Comparison of ENCODE assay signal across 13 mouse cellular contexts in genomic region chr5:131645341-131646191, GRCm38 (mm10).
A peak's percentile ranks its signal among the peaks of the same experiment; 100 is the strongest.
DNase-seq lines count a peak whose midpoint lies in the region; ATAC-seq and TF ChIP-seq lines count a peak whose summit lies in the region.
"Had no signal": no experiment of that assay in that cellular context is flagged by ENCODE, and none has a peak within 500 bp of the region (broad histone marks: within the 10 kb centered on the region; RNA-seq: fewer than 3 reads in every experiment).

No protein-coding gene starts in this region.

- H3K27ac ChIP-seq in embryonic facial prominence, embryonic 10.5 days (replicated peaks): no peak overlapping the region
- H3K27ac ChIP-seq in hindbrain, embryonic 12.5 days: peak overlapping the region; percentile 62
- no peak overlapping the region for H3K27ac ChIP-seq in midbrain, postnatal 0 days (ENCODE audit: low read depth, low read length)
- H3K27ac ChIP-seq in heart, embryonic 11.5 days (ENCODE audit: low read depth, low read length): no peak overlapping the region
- H3K27ac ChIP-seq: limb, embryonic 10.5 days; stomach, embryonic 15.5 days had no signal

- H3K36me3 ChIP-seq in embryonic facial prominence, embryonic 10.5 days (replicated peaks): no peaks in the 10 kb centered on the region
- H3K36me3 ChIP-seq in hindbrain, embryonic 12.5 days: no peaks in the 10 kb centered on the region
- H3K36me3 ChIP-seq in midbrain, postnatal 0 days (ENCODE audit: insufficient read depth, low read length): no peaks in the 10 kb centered on the region
- no peaks in the 10 kb centered on the region for H3K36me3 ChIP-seq in heart, embryonic 11.5 days (ENCODE audit: control insufficient read depth, insufficient read depth, low read length)
- H3K36me3 ChIP-seq: limb, embryonic 10.5 days; stomach, embryonic 15.5 days had no signal

- H3K4me3 ChIP-seq in embryonic facial prominence, embryonic 10.5 days: no peak overlapping the region
- no peak overlapping the region for H3K4me3 ChIP-seq in hindbrain, embryonic 12.5 days
- H3K4me3 ChIP-seq in midbrain, postnatal 0 days (ENCODE audit: low read depth, low read length): no peak overlapping the region
- H3K4me3 ChIP-seq in heart, embryonic 11.5 days (ENCODE audit: low read depth, low read length): no peak overlapping the region
- H3K4me3 ChIP-seq: limb, embryonic 10.5 days; stomach, embryonic 15.5 days had no signal

- peak; percentile 26 to 60 for DNase-seq in cerebellum, postnatal 4 days (ENCODE audit: low spot score in 2 of 2)
- no peak for DNase-seq in cerebellum, postnatal 36 days
- DNase-seq in embryonic facial prominence, embryonic 10.5 days (ENCODE audit: low spot score): peak; percentile 57
- peak; percentile 88 for DNase-seq in midbrain, postnatal 0 days (ENCODE audit: low spot score)
- DNase-seq in adrenal gland, adult 8-10 months: no peak
- DNase-seq in gastrocnemius, postnatal 10 days: no peak
- DNase-seq: cerebellum, postnatal 25 days; kidney, postnatal 25 days; lung, adult 2 months had no signal

- H3K9me3 ChIP-seq in embryonic facial prominence, embryonic 10.5 days: no peaks in the 10 kb centered on the region
- H3K9me3 ChIP-seq in hindbrain, embryonic 12.5 days (replicated peaks): no peaks in the 10 kb centered on the region
- no peaks in the 10 kb centered on the region for H3K9me3 ChIP-seq in midbrain, postnatal 0 days (ENCODE audit: low read length)
- no peaks in the 10 kb centered on the region for H3K9me3 ChIP-seq in heart, embryonic 11.5 days (replicated peaks; ENCODE audit: control insufficient read depth, low read length)
- H3K9me3 ChIP-seq: limb, embryonic 10.5 days; stomach, embryonic 15.5 days had no signal

- peaks cover 76% of the 10 kb centered on the region for H3K4me1 ChIP-seq in embryonic facial prominence, embryonic 10.5 days
- peaks cover 81% of the 10 kb centered on the region for H3K4me1 ChIP-seq in hindbrain, embryonic 12.5 days
- H3K4me1 ChIP-seq in midbrain, postnatal 0 days (ENCODE audit: insufficient read depth, low read length): peaks cover 9% of the 10 kb centered on the region
- peaks cover 27% of the 10 kb centered on the region for H3K4me1 ChIP-seq in heart, embryonic 11.5 days (ENCODE audit: control insufficient read depth, insufficient read depth, low read length)
- H3K4me1 ChIP-seq: stomach, embryonic 15.5 days had no signal

- H3K27me3 ChIP-seq in embryonic facial prominence, embryonic 10.5 days (replicated peaks; ENCODE audit: low read depth, poor library complexity, severe bottlenecking): peaks cover 82% of the 10 kb centered on the region
- peaks cover 25% of the 10 kb centered on the region; the same call in 1 of the 2 replicates for H3K27me3 ChIP-seq in hindbrain, embryonic 12.5 days
- H3K27me3 ChIP-seq in midbrain, postnatal 0 days (ENCODE audit: insufficient read depth, low read length): no peaks in the 10 kb centered on the region
- H3K27me3 ChIP-seq in heart, embryonic 11.5 days (ENCODE audit: control insufficient read depth, insufficient read depth, low read length): no peaks in the 10 kb centered on the region
- H3K27me3 ChIP-seq: stomach, embryonic 15.5 days had no signal

- WGBS in embryonic facial prominence, embryonic 10.5 days: 20% methylated on average over 18 of the region's 18 CpGs
- WGBS in hindbrain, embryonic 12.5 days: 18% methylated on average over 18 of the region's 18 CpGs
- 25% methylated on average over 18 of the region's 18 CpGs for WGBS in midbrain, postnatal 0 days
- WGBS in heart, embryonic 11.5 days (ENCODE audit: insufficient replicate concordance): 79% methylated on average over 18 of the region's 18 CpGs

- no peak overlapping the region for H3K4me2 ChIP-seq in hindbrain, embryonic 12.5 days (replicated peaks)
- no peak overlapping the region for H3K4me2 ChIP-seq in midbrain, postnatal 0 days (ENCODE audit: low read depth, low read length, poor library complexity, severe bottlenecking)
- H3K4me2 ChIP-seq in heart, embryonic 11.5 days: no peak overlapping the region
- H3K4me2 ChIP-seq: stomach, embryonic 15.5 days had no signal

- no peak overlapping the region for H3K9ac ChIP-seq in hindbrain, embryonic 12.5 days
- H3K9ac ChIP-seq in midbrain, postnatal 0 days (replicated peaks; ENCODE audit: low read length, poor library complexity, severe bottlenecking): no peak overlapping the region
- no peak overlapping the region for H3K9ac ChIP-seq in heart, embryonic 11.5 days (ENCODE audit: low read depth, low read length)
- H3K9ac ChIP-seq: stomach, embryonic 15.5 days had no signal

- peak; percentile 77 for ATAC-seq in hindbrain, embryonic 12.5 days (ENCODE audit: low FRiP score)
- no peak for ATAC-seq in midbrain, postnatal 0 days (ENCODE audit: low FRiP score)
- no peak for ATAC-seq in heart, embryonic 11.5 days (replicated peaks; ENCODE audit: insufficient number of reproducible peaks, low FRiP score, low TSS enrichment)

- TF ChIP-seq CTCF in midbrain, postnatal 0 days (IDR thresholded peaks at IDR 0.05): no peak

Comparison
In these comparisons a context has a peak if more than half of its experiments do, and no peak if none do; other contexts are left out.
1. DNase-seq: peak in cerebellum, postnatal 4 days (2 of 2), embryonic facial prominence, embryonic 10.5 days (single experiment) and midbrain, postnatal 0 days (single experiment); none in cerebellum, postnatal 36 days (0 of 2), adrenal gland, adult 8-10 months (single experiment) and gastrocnemius, postnatal 10 days (single experiment).